Mouse (Mus musculus) intestine, postnatal 0 days (tissue): ENCODE results near the gene Zan. TPM values are rescaled to one million over a fixed set of nuclear protein-coding genes. Genes with fewer than 3 reads are reported as not detected.

ENCODE experiments used
- ATAC-seq: fragments of 200-750 bp; cut with Nextera tagmentation; 2 replicates; pipeline ENCODE4 v1.8.0; 2017; ENCODE audit warnings: mild to moderate bottlenecking, moderate TSS enrichment, moderate library complexity
- H3K27ac ChIP-seq: fragments of 300-500 bp; sonication (generic); 2 replicates; pipeline ENCODE4 v1.5.1; 2014; ENCODE audit warnings: mild to moderate bottlenecking, low read depth, low read length, moderate library complexity
- H3K27me3 ChIP-seq: fragments of 300-500 bp; sonication (generic); replicated peaks from 2 replicates; pipeline ENCODE4 v1.6.1; 2014; ENCODE audit warnings: low read length, mixed read lengths; ENCODE audit not compliant: control insufficient read depth, insufficient read depth
- H3K36me3 ChIP-seq: fragments of 300-500 bp; sonication (generic); 2 replicates; pipeline ENCODE4 v1.6.1; 2014; ENCODE audit warnings: mild to moderate bottlenecking, moderate library complexity; ENCODE audit not compliant: control insufficient read depth, insufficient read depth
- H3K4me1 ChIP-seq: fragments of 300-500 bp; sonication (generic); replicated peaks from 2 replicates; pipeline ENCODE4 v1.6.1; 2014; ENCODE audit warnings: antibody characterized with exemption, low read length, mixed read lengths; ENCODE audit not compliant: control insufficient read depth, insufficient read depth
- H3K4me2 ChIP-seq: fragments of 300-500 bp; sonication (generic); replicated peaks from 2 replicates; pipeline ENCODE4 v1.6.1; 2014; ENCODE audit warnings: low read depth, mild to moderate bottlenecking, moderate library complexity
- H3K4me3 ChIP-seq: fragments of 300-500 bp; sonication (generic); 2 replicates; pipeline ENCODE4 v1.5.1; 2014; ENCODE audit warnings: low read depth, low read length
- H3K9ac ChIP-seq: fragments of 300-500 bp; sonication (generic); 2 replicates; pipeline ENCODE4 v1.6.1; 2014; ENCODE audit warnings: mild to moderate bottlenecking, low read depth, low read length
- H3K9me3 ChIP-seq: fragments of 300-500 bp; sonication (generic); 2 replicates; pipeline ENCODE4 v1.6.1; 2016; ENCODE audit warnings: mixed run types; ENCODE audit not compliant: control insufficient read depth
- CTCF ChIP-seq: sonication (generic); IDR thresholded peaks from 2 replicates; pipeline ENCODE4 v1.5.1; 2016; ENCODE audit warnings: low read depth, mild to moderate bottlenecking, control low read depth, antibody characterized with exemption, moderate library complexity
- WGBS: fragments of 180-500 bp; shearing (Covaris S2); extraction: QIAGEN DNeasy Blood & Tissue Kit; methylation state at CpG from one replicate; pipeline ENCODE4 v1.1.7; 2014; 5-methylcytosine and 5-hydroxymethylcytosine counted together
- polyA plus RNA-seq: library from polyadenylated mRNA; unstranded; fragments of >200 nt; fragmentation: Nextera tagmentation; extraction: Ambion mirVana; gene quantifications from 2 replicates; pipeline ENCODE4 v1.2.1, GENCODE M21; 2015

Zan gene
- polyA plus RNA-seq, 1 experiment from 2014 or later, result 0.35 TPM

DNA sequence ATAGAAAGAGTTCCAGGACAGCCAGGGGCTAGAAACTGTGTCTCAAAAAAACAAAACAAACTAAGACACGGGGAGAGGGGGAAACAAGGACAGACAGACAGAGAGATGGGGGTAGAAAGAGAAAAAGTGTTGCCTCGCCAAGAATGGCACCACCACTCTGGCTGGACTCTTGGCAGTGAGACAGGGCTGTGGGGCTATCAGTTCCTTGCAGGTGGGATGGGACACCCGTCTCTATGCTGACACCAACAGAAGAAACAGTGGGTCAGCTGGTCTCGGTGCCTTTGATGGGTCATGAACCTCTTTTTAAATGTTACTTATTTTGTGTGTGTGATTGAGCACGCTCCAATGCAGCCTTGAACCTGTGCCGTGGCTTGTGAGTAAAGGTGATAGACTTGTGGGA is 136.6 kb downstream of the Zan start:
- Histone ChIP-seq H3K4me1 (no peaks in the 10 kb centered on the region), H3K9ac (no peak overlapping the region), H3K27me3 (no peaks in the 10 kb centered on the region), H3K36me3 (no peaks in the 10 kb centered on the region), H3K27ac (no peak overlapping the region), H3K9me3 (no peaks in the 10 kb centered on the region), H3K4me2 (no peak overlapping the region), H3K4me3 (no peak overlapping the region)
- no peak for ATAC-seq
- 79% methylated on average over 6 of the region's 6 CpGs for WGBS
- TF ChIP-seq CTCF, result no peak

DNA sequence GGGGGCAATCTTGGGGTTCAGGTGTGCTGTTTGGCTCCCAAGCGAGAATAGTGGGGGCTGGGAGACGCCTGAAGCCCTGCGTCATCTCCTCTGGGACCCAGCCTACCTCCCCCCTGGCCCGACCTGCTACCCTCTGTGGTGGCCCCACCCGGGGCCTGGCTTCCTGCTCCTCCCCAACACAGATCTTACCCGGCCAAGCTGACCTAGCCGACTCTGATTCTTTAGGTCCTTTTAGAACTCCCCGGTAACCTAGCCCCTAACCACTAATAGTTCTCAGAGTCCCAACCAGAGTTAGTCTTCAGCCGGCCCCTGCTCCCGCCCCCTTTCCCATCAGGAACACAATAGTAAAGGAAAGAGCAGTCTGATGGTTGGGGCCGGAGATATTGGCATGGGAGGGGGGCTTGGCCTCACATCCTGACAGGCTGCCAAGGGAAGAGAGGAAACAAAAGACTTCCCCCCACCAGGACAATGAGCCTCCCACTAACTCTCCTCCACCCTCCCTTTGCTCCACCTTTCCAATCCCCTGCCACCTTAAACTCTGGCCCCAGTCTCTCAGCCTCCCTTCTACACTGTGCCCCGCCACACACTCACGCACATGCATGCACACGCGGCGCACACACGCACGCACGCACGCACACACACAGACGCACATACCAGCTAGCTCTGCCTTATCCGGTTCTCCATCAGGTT is 137.4 kb downstream of the Zan start:
- WGBS, result 24% methylated on average over 22 of the region's 22 CpGs
- H3K36me3 ChIP-seq, result no peaks in the 10 kb centered on the region
- no peaks in the 10 kb centered on the region for H3K4me1 ChIP-seq
- no peaks in the 10 kb centered on the region for H3K9me3 ChIP-seq
- H3K4me2 ChIP-seq, result peak overlapping the region; percentile 77
- no peak for TF ChIP-seq CTCF
- H3K27ac ChIP-seq, result peak overlapping the region; percentile 88
- no peak overlapping the region; the same call in 1 of the 2 replicates for H3K9ac ChIP-seq
- H3K4me3 ChIP-seq, result peak overlapping the region; percentile 44
- H3K27me3 ChIP-seq, result no peaks in the 10 kb centered on the region
- no peak for ATAC-seq

GRCm38 (mm10) chr5:137338663-137339289 is 138.1 kb downstream of the Zan start:
- no peaks in the 10 kb centered on the region for H3K9me3 ChIP-seq
- ATAC-seq, result peak; percentile 18
- H3K36me3 ChIP-seq, result no peaks in the 10 kb centered on the region
- 0% methylated on average over 11 of the region's 11 CpGs for WGBS
- TF ChIP-seq CTCF, result no peak
- H3K4me2 ChIP-seq, result peak overlapping the region; percentile 77
- H3K4me1 ChIP-seq, result peaks cover 3% of the 10 kb centered on the region; the same call in 1 of the 2 replicates
- peak overlapping the region; percentile 44 for H3K4me3 ChIP-seq
- H3K27me3 ChIP-seq, result no peaks in the 10 kb centered on the region
- H3K27ac ChIP-seq, result peak overlapping the region; percentile 88
- peak overlapping the region; percentile 31; the same call in 1 of the 2 replicates for H3K9ac ChIP-seq

GRCm38 (mm10) chr5:137338256-137338655 is 138.6 kb downstream of the Zan start:
- H3K27ac ChIP-seq, result peak overlapping the region; percentile 88
- WGBS, result under 1% methylated on average over 19 of the region's 19 CpGs
- peaks cover 3% of the 10 kb centered on the region; the same call in 1 of the 2 replicates for H3K4me1 ChIP-seq
- no peaks in the 10 kb centered on the region for H3K36me3 ChIP-seq
- H3K9me3 ChIP-seq, result no peaks in the 10 kb centered on the region
- no peak for TF ChIP-seq CTCF
- peak overlapping the region; percentile 44 for H3K4me3 ChIP-seq
- H3K9ac ChIP-seq, result 0 out of 2 replicates have a peak overlapping the region, but pooled peaks have one; percentile 31
- peak; percentile 57 for ATAC-seq
- no peaks in the 10 kb centered on the region for H3K27me3 ChIP-seq
- H3K4me2 ChIP-seq, result peak overlapping the region; percentile 77

DNA sequence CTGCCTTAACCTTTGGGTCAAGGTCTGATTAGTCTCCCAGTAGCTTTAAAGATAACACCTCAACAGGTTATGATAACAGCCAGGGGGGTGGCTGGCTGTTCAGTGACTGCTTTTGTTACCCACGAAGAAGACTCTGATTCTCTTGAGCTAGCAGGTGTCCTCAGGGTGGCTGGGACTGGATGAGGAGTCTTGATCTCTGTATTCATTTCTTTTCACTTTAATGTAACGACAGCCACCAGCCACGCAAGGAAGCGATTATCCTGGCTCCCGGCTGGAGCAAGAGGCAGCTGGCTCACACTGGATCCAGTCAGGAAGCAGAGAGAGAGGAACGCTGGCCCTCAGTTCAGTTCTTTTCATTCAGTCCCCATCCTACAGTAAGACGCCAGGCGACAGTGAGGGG is 139.7 kb downstream of the Zan start:
- H3K4me1 ChIP-seq, result peaks cover 3% of the 10 kb centered on the region; the same call in 1 of the 2 replicates
- H3K27me3 ChIP-seq, result no peaks in the 10 kb centered on the region
- WGBS, result 21% methylated on average over 8 of the region's 8 CpGs
- H3K4me2 ChIP-seq, result peak overlapping the region; percentile 77
- H3K9ac ChIP-seq, result no peak overlapping the region
- no peak for ATAC-seq
- TF ChIP-seq CTCF, result no peak
- H3K4me3 ChIP-seq, result no peak overlapping the region
- peak overlapping the region; percentile 63 for H3K27ac ChIP-seq
- no peaks in the 10 kb centered on the region for H3K9me3 ChIP-seq
- H3K36me3 ChIP-seq, result no peaks in the 10 kb centered on the region

DNA sequence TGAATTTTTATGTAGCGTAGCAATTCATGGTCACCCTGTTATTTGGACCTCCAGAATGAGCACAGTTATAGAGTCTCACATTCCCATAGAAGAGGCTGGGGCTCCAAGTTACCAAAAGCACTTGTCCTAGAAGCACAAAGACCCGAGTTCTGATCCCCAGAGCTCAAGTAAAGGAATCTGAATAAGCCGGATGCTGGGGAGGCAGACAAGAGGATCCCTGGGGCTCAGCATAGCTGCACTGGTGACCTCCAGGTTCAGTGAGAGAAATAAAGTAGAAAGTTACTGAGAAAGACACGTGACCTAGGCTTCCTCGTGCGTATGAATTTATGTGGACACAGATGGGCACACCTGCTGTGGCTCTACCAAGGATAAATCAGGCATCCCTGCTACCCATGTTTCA is 141.8 kb downstream of the Zan start:
- Histone ChIP-seq H3K27ac (no peak overlapping the region), H3K9me3 (no peaks in the 10 kb centered on the region), H3K4me3 (no peak overlapping the region), H3K36me3 (no peaks in the 10 kb centered on the region), H3K27me3 (no peaks in the 10 kb centered on the region), H3K4me1 (peaks cover 3% of the 10 kb centered on the region; the same call in 1 of the 2 replicates), H3K9ac (no peak overlapping the region), H3K4me2 (no peak overlapping the region)
- TF ChIP-seq CTCF, result no peak
- ATAC-seq, result no peak
- WGBS, result 65% methylated on average over 6 of the region's 6 CpGs
